Mouse (Mus musculus) embryonic facial prominence, embryonic 11.5 days (tissue): ENCODE measurements around the gene Csf2rb2. TPM values are rescaled to one million over a fixed set of nuclear protein-coding genes. Genes with fewer than 3 reads are reported as not detected.
"Not testable (repeated sequence)": the region's sequence is repeated elsewhere in the genome, so short reads cannot be mapped to it uniquely, and the experiment has no call there.

ENCODE experiments used
- ATAC-seq: fragments of 200-750 bp; cut with Nextera tagmentation; replicated peaks from 2 replicates; pipeline ENCODE4 v1.8.0; 2017; ENCODE audit warnings: low read depth; ENCODE audit not compliant: insufficient number of reproducible peaks, low FRiP score, low TSS enrichment
- DNase-seq: peaks from one replicate; pipeline ENCODE4 v3.0.0-alpha.2; 2015; ENCODE audit warnings: low spot score
- H3K27ac ChIP-seq: fragments of 300-500 bp; sonication (generic); replicated peaks from 2 replicates; pipeline ENCODE4 v1.5.1; 2014; ENCODE audit warnings: mild to moderate bottlenecking, low read depth, low read length, control low read depth
- H3K27me3 ChIP-seq: fragments of 300-500 bp; sonication (generic); 2 replicates; pipeline ENCODE4 v1.6.1; 2014; ENCODE audit warnings: mild to moderate bottlenecking, low read length, moderate library complexity, mixed read lengths; ENCODE audit not compliant: control insufficient read depth, insufficient read depth
- H3K36me3 ChIP-seq: fragments of 300-500 bp; sonication (generic); replicated peaks from 2 replicates; pipeline ENCODE4 v1.6.1; 2014; ENCODE audit warnings: low read depth, mild to moderate bottlenecking, low read length, moderate library complexity, mixed read lengths; ENCODE audit not compliant: control insufficient read depth, insufficient read depth
- H3K4me1 ChIP-seq: fragments of 300-500 bp; sonication (generic); 2 replicates; pipeline ENCODE4 v1.6.1; 2014; ENCODE audit warnings: low read length, mixed read lengths; ENCODE audit not compliant: control insufficient read depth, insufficient read depth
- H3K4me2 ChIP-seq: fragments of 300-500 bp; sonication (generic); 2 replicates; pipeline ENCODE4 v1.6.1; 2014; ENCODE audit warnings: low read depth, mild to moderate bottlenecking, control low read depth, low read length, moderate library complexity
- H3K4me3 ChIP-seq: fragments of 300-500 bp; sonication (generic); 2 replicates; pipeline ENCODE4 v1.5.1; 2014; ENCODE audit warnings: low read depth, low read length, control low read depth
- H3K9ac ChIP-seq: fragments of 300-500 bp; sonication (generic); replicated peaks from 2 replicates; pipeline ENCODE4 v1.6.1; 2014; ENCODE audit warnings: mild to moderate bottlenecking, control low read depth, low read length
- H3K9me3 ChIP-seq: fragments of 300-500 bp; sonication (generic); replicated peaks from 2 replicates; pipeline ENCODE4 v1.6.1; 2016; ENCODE audit warnings: mild to moderate bottlenecking, low read length, inconsistent platforms, mixed read lengths; ENCODE audit not compliant: control insufficient read depth
- WGBS: fragments of 180-500 bp; shearing (Covaris S2); extraction: QIAGEN DNeasy Blood & Tissue Kit; methylation state at CpG from one replicate; pipeline ENCODE4 v1.1.7; 2014; 5-methylcytosine and 5-hydroxymethylcytosine counted together
- polyA plus RNA-seq: library from polyadenylated mRNA; unstranded; fragments of >200 nt; fragmentation: Nextera tagmentation; extraction: Ambion mirVana; gene quantifications from 2 replicates; pipeline ENCODE4 v1.2.1, GENCODE M21; 2014

Gene Csf2rb2
- polyA plus RNA-seq, result 0.26 and 0.38 TPM in 2 replicates

DNA sequence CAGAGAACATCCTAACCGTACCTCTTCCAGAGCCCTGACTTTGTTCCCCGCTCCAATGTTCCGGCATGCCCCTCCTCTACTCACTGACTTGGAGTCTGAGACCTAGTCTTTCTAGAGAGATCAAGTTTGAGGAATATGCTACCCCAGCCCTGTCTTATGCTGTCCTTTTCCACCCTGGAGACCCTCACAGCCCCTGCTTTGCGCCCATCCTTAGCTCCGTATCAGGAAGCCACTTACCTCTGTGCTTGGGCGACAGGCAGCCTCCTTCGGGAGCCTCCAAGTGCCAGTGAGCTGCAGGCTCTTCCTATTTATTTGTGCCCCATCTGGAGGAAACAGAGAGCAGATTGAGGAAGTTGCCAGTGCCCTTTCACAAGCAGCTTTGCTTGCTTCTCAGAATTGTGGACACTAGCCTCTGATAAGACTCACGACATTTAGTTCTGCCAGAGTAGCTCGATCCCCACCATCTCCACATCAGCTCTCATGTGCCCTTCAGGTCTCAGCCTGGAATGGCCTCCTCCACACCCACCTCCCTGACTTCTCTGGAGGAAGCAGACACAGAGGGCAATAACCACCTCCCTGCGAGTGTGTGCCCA, at the start of gene Csf2rb2:
TSS of gene Csf2rb2 (minus strand) at position 381 of the 593 bp plus-strand sequence.
- H3K9ac ChIP-seq, result no peak within 1 kb of the TSS
- WGBS, result 85% methylated on average over 10 of the region's 10 CpGs
- no peak for ATAC-seq

GRCm38 (mm10) chr15:78354958-78355357, 49.4 kb upstream of the Csf2rb2 start:
- no peak overlapping the region for H3K27ac ChIP-seq
- no peak overlapping the region for H3K4me3 ChIP-seq
- no peaks in the 10 kb centered on the region for H3K4me1 ChIP-seq
- DNase-seq, result peak; percentile 53
- WGBS, result 0% methylated on average over 1 of the region's 1 CpGs
- no peak for ATAC-seq
- H3K36me3 ChIP-seq, result no peaks in the 10 kb centered on the region
- H3K4me2 ChIP-seq, result no peak overlapping the region
- no peak overlapping the region for H3K9ac ChIP-seq
- no peaks in the 10 kb centered on the region for H3K9me3 ChIP-seq
- H3K27me3 ChIP-seq, result no peaks in the 10 kb centered on the region

More for the DNA sequence above, at the start of gene Csf2rb2:
- no peak for DNase-seq
- Histone ChIP-seq H3K27me3 (no peaks in the 10 kb centered on the region), H3K27ac (no peak within 1 kb of the TSS), H3K4me3 (no peak within 1 kb of the TSS), H3K4me1 (no peaks in the 10 kb centered on the region), H3K36me3 (no peaks in the 10 kb centered on the region), H3K9me3 (no peaks in the 10 kb centered on the region), H3K4me2 (no peak within 1 kb of the TSS)

DNA sequence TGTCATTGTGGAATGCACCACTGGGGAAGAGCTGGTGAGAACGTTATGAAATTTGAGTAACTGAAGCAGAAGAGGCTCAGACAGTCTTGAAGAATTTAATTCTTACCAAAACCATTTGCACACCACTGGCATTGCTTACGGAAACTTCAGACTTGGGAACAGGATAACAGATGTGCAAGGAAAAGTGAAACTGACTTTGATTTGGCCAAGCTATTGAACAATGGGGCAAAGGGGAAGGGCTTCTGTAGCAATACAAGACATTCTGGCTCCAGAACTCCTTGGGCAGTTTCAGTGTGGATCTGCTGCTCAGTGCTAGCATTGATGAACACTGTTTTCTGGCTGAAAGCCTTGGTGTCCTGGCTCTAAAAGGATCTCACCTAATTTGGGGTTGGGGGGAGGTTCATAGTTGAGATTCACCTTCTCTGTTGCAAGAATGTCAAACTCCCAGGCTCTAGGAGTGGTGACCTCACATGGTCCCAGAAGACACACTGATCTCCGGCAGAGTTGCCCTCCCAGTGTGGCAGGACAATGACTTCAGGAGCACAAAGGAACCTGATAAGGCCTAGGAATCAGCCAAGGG, 46.2 kb upstream of the Csf2rb2 start:
- ATAC-seq, result no peak
- Histone ChIP-seq H3K4me3 (no peak overlapping the region), H3K36me3 (no peaks in the 10 kb centered on the region), H3K4me2 (no peak overlapping the region), H3K27ac (no peak overlapping the region), H3K27me3 (no peaks in the 10 kb centered on the region), H3K9ac (no peak overlapping the region), H3K9me3 (no peaks in the 10 kb centered on the region), H3K4me1 (no peaks in the 10 kb centered on the region)
- DNase-seq, result no peak
- 58% methylated on average over 3 of the region's 3 CpGs for WGBS

DNA sequence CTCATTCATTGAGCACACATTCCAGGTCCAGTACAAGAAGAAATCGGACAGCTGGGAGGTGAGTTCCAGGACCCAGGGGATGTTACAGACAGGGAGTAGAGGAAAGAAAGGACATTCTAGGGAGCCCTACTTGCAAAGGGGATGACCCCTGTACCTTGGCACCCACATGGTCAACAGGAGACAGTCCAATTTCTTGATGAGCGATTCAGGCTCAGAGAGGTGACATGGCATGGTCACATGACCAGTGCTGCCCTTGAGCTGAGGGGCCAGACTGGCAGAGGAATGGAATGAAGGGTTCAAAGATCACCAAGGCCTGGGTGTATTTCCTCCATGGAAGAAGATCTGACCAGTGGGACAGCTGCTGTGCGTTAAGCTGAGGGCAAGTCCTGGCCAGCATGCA, 39.0 kb upstream of the Csf2rb2 start:
- Histone ChIP-seq H3K4me1 (no peaks in the 10 kb centered on the region), H3K9me3 (no peaks in the 10 kb centered on the region), H3K27ac (no peak overlapping the region), H3K9ac (no peak overlapping the region), H3K4me2 (no peak overlapping the region), H3K36me3 (no peaks in the 10 kb centered on the region), H3K4me3 (no peak overlapping the region), H3K27me3 (no peaks in the 10 kb centered on the region)
- 88% methylated on average over 3 of the region's 3 CpGs for WGBS
- no peak for ATAC-seq
- DNase-seq, result no peak

- no peak for ATAC-seq
- H3K4me3 ChIP-seq, result no peak overlapping the region
- DNase-seq, result no peak
- H3K9ac ChIP-seq, result no peak overlapping the region
- H3K27me3 ChIP-seq, result no peaks in the 10 kb centered on the region
- 25% methylated on average over 1 of the region's 1 CpGs for WGBS
- no peaks in the 10 kb centered on the region for H3K4me1 ChIP-seq
- no peak overlapping the region for H3K27ac ChIP-seq
- no peaks in the 10 kb centered on the region for H3K36me3 ChIP-seq
- no peak overlapping the region for H3K4me2 ChIP-seq
- no peaks in the 10 kb centered on the region for H3K9me3 ChIP-seq
Measured at GRCm38 (mm10) chr15:78343683-78344082, 38.2 kb upstream of the Csf2rb2 start.

DNA sequence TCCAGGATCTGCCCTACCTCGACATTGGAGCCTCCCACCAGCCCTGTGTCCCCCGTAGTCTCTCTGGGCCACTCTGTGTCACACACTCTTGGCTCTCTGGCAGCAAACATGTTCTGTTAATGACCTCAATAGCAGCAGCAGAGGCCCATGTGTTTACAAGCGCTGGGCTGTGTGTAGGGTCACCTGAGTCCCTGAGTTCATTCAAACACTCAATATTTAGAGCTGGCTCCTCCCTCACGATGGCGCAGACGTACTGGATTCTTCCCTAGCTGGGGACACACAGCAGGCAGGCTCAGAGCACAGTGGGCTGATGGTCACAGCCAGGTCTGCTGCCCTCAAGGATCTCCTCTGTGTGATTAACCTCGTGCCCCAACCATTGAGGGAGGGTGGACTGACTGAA, 35.4 kb upstream of the Csf2rb2 start:
- not testable (repeated sequence) for H3K9ac ChIP-seq, DNase-seq, ATAC-seq, H3K27ac ChIP-seq, H3K27me3 ChIP-seq, H3K4me3 ChIP-seq, H3K4me1 ChIP-seq, H3K4me2 ChIP-seq, H3K9me3 ChIP-seq, H3K36me3 ChIP-seq
- WGBS, result 54% methylated on average over 6 of the region's 7 CpGs

DNA sequence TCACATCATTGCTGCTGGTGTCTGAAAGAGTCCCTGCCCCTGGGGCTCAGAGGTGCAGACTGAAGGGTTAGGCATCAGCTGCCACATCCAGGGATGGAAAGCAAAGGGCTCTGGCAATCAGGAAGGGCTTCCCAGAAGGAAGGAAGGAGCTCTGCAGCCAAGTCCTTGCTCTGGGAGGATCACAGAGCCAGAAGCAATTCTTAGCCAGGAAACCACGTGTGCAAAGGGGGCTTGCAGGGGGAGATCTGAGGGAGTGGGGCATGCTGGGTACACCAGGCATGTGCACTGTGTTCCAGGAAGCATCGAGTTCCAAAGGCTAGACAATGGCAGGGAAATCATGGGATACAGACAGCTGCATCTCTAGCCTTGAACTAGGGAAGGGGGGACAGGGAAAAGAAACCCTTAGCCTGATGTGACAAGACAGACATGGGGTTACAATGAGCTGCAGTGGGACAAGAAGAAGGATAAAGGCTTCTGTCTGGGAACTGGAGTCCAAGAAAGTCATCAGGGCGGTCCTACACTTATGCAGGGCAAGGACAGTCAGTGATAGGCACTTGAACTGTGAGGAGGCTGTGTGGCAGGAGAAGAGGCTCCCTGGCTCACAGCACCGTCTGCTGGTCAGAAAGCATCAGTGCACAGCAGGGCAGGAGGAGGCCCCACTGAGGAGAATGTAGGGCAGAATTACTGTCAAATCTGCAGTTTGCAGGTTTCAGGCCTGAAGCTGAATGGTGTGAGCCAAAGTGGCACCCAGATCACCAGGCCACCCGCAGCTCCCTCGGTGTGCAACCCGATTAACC, 34.3 kb upstream of the Csf2rb2 start:
- not testable (repeated sequence) for H3K4me2 ChIP-seq, H3K27me3 ChIP-seq, H3K4me3 ChIP-seq, H3K4me1 ChIP-seq, H3K9ac ChIP-seq, H3K27ac ChIP-seq, H3K36me3 ChIP-seq, ATAC-seq, H3K9me3 ChIP-seq
- WGBS, result 31% methylated on average over 7 of the region's 7 CpGs
- DNase-seq, result peak; percentile 46

GRCm38 (mm10) chr15:78334380-78334779, 28.9 kb upstream of the Csf2rb2 start:
- no peak overlapping the region for H3K4me3 ChIP-seq
- H3K9me3 ChIP-seq, result no peaks in the 10 kb centered on the region
- H3K4me2 ChIP-seq, result no peak overlapping the region
- no peaks in the 10 kb centered on the region for H3K27me3 ChIP-seq
- H3K4me1 ChIP-seq, result no peaks in the 10 kb centered on the region
- no peak for DNase-seq
- 86% methylated on average over 3 of the region's 3 CpGs for WGBS
- ATAC-seq, result no peak
- H3K27ac ChIP-seq, result no peak overlapping the region
- H3K36me3 ChIP-seq, result no peaks in the 10 kb centered on the region
- no peak overlapping the region for H3K9ac ChIP-seq
